Mouse (Mus musculus): ENCODE measurements at regions not wholly inside any gene's neighbourhood (a gene's known extent, or its start where the extent isn't known, plus 50 kb on each side); places are given as distances from the start of the nearest gene placed in this dataset.
A peak's percentile ranks its signal among the peaks of the same experiment; 100 is the strongest.

- DNase-seq (ENCODE audit: low spot score in 2 of 2) = no peak
Measured at GRCm38 (mm10) chr12:71624076-71624475, 206.8 kb upstream of the Daam1 start.

GRCm38 (mm10) chr12:71624676-71625075 is 206.2 kb upstream of the Daam1 start:
- no peak for DNase-seq (ENCODE audit: low spot score in 2 of 2)

DNA sequence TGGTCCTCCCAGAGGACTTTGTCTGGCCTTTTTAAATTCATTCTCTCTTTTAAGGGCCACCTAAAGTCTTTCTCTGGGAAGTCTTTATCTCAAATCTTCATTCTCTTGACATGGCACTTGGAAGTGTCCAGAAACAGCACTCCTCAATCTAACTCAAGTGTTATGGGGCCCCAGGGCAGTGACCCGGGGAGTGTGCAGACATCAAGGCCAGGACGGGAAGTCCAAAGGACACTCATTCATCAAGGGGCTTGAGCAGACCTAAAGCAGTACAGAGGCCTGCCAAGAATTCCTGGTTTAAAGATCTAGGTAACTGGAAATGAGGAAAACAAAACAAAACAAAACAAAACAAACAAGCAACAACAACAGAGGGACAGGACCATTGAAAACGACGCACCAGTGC is 205.8 kb upstream of the Daam1 start:
- DNase-seq (ENCODE audit: low spot score in 2 of 2) = no peak

DNA sequence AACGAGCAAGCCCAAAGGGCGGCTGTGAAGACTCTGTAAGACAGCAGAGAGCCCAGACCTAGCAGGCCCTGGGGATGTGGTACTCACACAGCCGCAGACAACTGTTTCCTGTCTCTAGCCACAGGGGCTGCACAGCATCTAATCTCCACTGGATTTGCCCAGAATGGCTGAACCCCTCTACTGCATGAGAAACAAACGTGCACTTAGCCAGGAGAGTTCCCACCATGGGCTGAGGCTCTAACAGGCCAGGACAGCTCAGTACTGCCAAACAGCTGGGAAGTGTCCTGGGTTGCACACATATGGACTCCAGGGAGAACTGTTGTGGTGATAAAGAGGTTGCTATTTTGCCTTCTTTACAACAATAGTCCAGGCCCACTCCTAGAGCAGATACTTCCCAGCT is 204.1 kb upstream of the Daam1 start:
- peak in 1 of 2 experiments; percentile 58 for DNase-seq (ENCODE audit: low spot score in 2 of 2)

DNA sequence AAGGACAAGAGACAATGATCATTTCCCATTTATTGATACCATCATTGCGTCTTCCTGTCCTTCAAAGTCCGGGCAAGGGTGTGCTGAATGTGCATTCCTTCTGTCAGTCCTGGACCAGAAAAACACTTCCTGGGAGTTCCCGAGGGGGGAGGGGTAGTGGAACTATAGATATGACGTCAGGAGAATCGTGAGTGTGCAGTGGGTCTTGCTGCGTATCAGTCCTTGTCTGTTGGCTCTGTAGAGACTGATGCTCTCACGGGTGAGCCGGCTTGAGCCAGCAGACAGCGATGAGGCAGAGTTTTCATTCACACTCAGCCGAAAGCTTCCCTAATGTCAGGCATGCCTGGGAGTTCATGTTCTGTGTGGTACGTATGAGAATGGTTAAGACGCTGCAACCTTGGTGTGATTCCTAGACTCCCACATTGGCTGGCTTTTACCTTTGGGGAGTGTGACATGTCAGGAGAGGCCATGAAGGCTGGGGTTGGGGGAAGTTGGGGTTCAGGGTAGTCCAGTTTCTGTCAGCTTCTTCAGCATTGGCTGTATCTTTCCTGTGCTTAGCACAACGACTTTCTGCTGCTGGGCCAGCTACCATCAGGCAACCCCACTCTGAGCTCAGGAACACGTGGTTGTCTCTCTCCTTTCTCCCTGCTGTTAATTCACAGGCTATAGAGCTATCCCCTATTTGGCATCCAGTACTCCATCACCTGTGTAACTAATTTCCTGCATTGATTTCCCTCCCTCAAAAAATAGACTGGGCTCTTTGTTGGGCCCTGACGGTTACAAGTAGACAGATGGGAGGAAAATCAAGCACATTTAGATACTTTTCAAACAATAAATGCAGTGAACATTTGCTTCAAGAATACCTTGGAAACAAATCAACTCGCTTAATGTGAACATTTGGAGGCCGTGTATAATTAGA is 203.2 kb upstream of the Daam1 start:
- DNase-seq (ENCODE audit: low spot score in 2 of 2) = no peak

DNA sequence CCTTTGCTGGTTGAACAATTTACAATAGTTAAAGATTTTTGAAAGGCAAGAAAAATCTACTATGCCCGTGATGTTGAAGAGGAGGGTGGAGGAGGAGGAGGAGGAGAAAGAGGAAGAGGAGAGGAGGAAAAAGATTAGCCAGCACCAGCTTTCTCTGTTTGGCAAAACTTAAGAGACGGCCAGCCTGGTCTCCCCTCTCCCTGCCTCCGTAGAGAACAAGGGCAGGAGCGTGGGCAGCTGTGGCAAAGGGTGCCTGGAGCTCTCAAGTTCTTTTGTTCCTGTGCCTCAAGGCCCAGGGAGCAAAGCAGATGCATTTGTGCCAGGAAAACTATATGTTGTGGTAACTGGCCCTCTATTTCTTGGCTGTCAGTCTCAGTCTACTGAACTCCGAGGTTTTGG is 202.5 kb upstream of the Daam1 start:
- DNase-seq (ENCODE audit: low spot score in 2 of 2) = no peak

DNA sequence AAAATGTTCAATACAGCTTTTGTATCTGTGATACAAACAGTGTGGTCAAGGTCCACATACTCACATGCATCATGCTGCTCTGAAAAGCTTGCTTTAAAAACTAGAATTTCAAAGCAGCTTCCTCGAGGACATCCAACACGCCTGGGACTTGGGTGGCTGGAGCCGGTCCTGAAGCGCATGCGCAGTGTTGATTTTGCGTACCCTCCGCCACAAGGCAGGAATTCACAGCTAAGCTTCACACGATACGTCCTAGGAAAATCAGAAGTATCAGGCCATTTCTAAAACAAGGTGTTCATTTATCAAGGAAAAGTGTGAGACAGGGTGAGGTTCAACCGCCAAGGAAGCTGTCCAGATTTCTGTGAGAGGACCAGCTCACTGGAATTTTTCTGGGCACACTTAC is 202.1 kb upstream of the Daam1 start:
- no peak for DNase-seq (ENCODE audit: low spot score in 2 of 2)

GRCm38 (mm10) chr12:71630386-71630785 is 200.5 kb upstream of the Daam1 start:
- no peak for DNase-seq (ENCODE audit: low spot score in 2 of 2)

DNA sequence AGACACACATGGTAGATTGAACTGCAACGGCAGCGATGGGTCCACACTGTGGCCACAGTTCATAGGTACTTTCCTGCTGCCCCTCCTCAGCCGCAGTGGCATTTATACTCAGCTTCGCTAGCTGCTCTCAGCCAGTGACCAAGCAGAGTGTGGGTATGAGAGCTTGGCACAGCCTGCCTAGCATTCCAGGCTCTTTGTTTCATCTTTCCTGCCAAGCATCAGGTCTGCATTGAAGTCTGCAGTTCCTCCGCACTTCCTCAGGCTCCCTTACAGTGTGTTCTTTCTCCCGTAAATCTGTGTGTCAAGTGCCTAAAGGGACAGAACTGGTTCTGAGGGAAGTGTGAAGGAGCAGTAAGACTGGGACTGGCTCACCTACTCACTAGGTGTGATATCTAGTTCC is 194.6 kb upstream of the Daam1 start:
- no peak for DNase-seq (ENCODE audit: low spot score in 2 of 2)

DNA sequence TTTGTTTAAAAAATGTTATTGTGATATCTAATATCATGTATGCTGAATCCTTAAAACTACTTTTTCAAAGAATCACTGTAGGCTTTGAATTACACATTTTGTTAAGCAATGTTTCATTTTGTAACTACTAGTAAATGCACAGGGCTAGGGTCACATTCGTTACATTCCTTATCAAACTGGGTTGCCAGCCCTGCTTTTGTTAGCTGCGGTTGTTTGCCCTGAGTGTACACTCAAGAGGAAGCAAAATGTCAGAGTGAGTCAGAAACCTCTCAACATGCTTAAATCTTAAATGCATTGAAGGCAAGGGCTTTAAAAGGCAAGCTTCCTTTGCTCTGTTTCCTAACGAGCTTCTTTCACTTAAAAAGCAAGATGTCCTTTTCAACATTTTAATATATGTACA is 193.6 kb upstream of the Daam1 start:
- no peak for DNase-seq (ENCODE audit: low spot score in 2 of 2)

DNA sequence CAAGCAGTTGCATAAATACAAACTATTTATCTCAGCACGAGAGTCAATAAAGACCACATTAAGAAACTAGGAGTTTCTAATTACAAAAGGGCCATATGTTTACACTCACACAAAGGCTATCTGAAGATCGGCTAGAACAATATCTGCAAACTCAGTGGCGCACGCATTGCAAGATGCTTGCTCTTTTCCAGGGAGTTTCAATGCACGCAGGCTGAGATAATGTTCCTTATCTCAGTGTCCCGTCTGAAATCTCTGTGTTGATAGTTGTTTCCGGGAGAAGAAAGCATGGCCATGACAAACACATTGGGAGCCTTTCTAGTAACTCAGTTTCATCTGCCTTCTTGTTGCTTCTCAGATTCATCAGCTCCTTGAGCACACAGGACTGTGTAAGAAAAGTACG is 192.6 kb upstream of the Daam1 start:
- DNase-seq (ENCODE audit: low spot score in 2 of 2) = no peak

GRCm38 (mm10) chr12:71640058-71640501 is 190.8 kb upstream of the Daam1 start:
- peak in 1 of 2 experiments; percentile 39 for DNase-seq (ENCODE audit: low spot score in 2 of 2)

GRCm38 (mm10) chr12:71641486-71641885 is 189.4 kb upstream of the Daam1 start:
- DNase-seq (ENCODE audit: low spot score in 2 of 2) = no peak

DNA sequence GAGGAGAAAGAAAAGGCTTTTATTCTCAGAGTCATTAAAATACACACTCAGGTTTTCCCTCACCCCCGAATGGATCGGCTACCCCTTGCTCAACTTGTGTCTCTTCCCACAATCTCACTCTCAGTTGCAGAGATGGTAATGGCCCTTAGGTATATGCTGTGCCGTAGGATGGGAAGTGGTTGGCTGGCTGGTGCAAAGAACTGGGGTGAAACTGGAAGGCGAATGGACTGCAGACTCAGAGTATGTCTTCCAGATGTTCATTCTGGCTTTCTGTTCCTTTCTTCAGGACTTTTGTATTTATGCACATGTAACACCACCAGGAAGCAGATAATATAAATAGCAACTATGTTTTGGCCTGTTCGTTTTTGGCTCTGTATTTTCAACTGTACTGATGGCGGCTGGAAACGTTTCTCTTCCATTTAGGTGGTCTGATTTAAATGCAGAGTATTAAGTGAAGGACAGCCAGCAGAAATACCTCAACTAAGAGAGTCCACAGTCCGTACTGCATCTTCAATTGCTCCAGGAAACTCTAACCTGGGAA is 188.0 kb upstream of the Daam1 start:
- DNase-seq (ENCODE audit: low spot score in 2 of 2) = no peak

DNA sequence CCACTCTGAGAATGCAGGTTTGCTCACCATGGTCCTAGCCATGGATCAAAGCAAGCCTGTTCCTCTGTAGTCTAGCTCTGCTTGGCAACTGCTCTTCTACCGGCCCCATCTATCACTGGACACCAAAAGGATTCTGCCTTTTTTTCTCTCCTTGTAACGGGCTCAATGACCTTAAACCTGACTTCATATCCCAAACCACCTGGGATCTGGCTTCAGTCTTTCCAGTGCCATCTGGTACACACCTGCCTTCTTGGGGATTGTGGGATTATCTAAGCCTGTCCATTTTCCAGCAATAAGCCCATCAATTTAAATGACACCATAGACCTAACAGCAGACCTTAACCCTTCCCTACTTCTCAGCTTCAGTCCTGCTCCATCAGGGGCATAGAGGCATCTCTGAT is 179.6 kb upstream of the Daam1 start:
- DNase-seq (ENCODE audit: low spot score in 2 of 2) = no peak

GRCm38 (mm10) chr12:71693346-71694038 is 137.4 kb upstream of the Daam1 start:
- DNase-seq (ENCODE audit: low spot score in 2 of 2) = no peak

GRCm38 (mm10) chr12:71701753-71702152 is 129.1 kb upstream of the Daam1 start:
- no peak for DNase-seq (ENCODE audit: low spot score in 2 of 2)

DNA sequence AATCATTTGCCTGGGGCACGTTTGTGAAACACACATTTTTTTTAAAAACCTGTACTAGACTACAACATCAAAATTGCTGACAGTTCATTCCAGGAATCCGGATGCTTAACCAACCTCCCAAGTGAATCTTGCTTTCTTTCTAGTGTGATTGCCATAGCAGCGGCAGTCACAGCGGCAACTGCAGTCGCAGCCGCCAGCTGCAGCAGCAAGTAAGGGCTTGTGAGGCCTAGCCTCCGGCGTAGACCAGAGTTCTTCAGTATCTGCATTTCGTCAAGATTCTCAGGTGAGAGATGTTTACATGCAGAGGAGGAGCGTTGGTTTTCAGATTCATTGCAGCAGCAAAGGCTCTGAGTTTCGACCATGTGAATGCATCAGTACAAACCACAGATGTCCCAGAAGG is 128.7 kb upstream of the Daam1 start:
- no peak for DNase-seq (ENCODE audit: low spot score in 2 of 2)

DNA sequence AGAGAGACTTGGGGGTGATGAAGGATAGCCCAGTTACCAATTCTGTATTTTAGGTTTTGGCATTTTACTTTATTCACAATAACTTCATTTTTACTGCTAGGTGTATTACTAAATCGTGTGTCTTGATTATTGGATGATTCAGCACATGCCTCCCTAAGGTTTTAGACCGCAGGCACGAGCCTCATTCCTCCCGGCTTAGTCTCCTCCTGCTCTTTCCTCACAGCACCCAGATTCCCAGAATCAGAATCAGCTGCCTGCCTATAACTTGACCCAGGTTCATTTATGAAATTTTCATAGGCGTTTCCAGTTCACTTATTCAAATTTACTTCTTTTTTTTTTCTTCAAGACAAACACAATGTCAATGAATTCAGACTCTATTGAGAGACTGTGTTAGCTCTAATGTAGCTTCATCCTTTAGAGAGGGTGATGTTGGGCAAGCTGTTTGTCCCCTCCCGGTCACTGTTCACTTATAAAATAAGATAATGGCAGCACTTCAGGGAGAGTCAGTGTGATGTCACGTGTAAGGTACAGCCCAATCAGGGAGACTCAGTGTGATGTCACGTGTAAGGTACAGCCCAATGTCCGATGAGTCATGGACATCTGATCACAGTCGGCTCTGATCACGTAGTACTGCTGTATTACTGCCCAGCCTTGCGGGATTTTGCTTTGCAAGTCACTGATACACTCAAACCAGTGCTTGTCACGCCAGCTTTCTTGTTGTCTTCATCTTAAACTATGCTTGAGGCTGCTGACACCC is 127.6 kb upstream of the Daam1 start:
- no peak for DNase-seq (ENCODE audit: low spot score in 2 of 2)

- no peak for DNase-seq (ENCODE audit: low spot score in 2 of 2)
Measured at GRCm38 (mm10) chr12:71704431-71704830, 126.4 kb upstream of the Daam1 start.

- DNase-seq (ENCODE audit: low spot score in 2 of 2) = peak; percentile 29 to 49
Measured at GRCm38 (mm10) chr12:71707727-71708369, 123.0 kb upstream of the Daam1 start.
